Mouse (Mus musculus): Measurements from ENCODE around the gene Tmem56. TPM values are rescaled to one million over a fixed set of nuclear protein-coding genes. Genes with fewer than 3 reads are reported as not detected.

Gene Tmem56
- polyA plus RNA-seq, 1 experiment from 2014 or later, result 1.6 TPM

GRCm38 (mm10) chr3:121263205-121263548, 19.7 kb downstream of the Tmem56 start:
- Histone ChIP-seq H3K27ac (ENCODE audit: low read length) (no peak overlapping the region), H3K9ac (replicated peaks; ENCODE audit: low read length) (peak overlapping the region; percentile 78), H3K9me3 (ENCODE audit: low read length) (no peaks in the 10 kb centered on the region), H3K4me2 (replicated peaks; ENCODE audit: low read depth, low read length) (peak overlapping the region; percentile 100), H3K4me3 (ENCODE audit: low read length) (peak overlapping the region; percentile 69), H3K27me3 (ENCODE audit: insufficient read depth, low read length) (peaks cover 48% of the 10 kb centered on the region), H3K36me3 (ENCODE audit: insufficient read depth, low read length) (no peaks in the 10 kb centered on the region), H3K4me1 (ENCODE audit: insufficient read depth, low read length) (peaks cover 15% of the 10 kb centered on the region)
- 3% methylated on average over 20 of the region's 20 CpGs for WGBS
- ATAC-seq (ENCODE audit: low FRiP score, low TSS enrichment), result peak; percentile 39; the same call in 1 of the 2 replicates

GRCm38 (mm10) chr3:121262521-121263204, 20.2 kb downstream of the Tmem56 start:
- H3K4me2 ChIP-seq (replicated peaks; ENCODE audit: low read depth, low read length), result peak overlapping the region; percentile 100
- peak overlapping the region; percentile 78 for H3K9ac ChIP-seq (replicated peaks; ENCODE audit: low read length)
- peaks cover 48% of the 10 kb centered on the region for H3K27me3 ChIP-seq (ENCODE audit: insufficient read depth, low read length)
- H3K4me3 ChIP-seq (ENCODE audit: low read length), result peak overlapping the region; percentile 69
- 0 out of 2 replicates have a peak overlapping the region, but pooled peaks have one; percentile 10 for H3K27ac ChIP-seq (ENCODE audit: low read length)
- under 1% methylated on average over 67 of the region's 97 CpGs for WGBS
- no peaks in the 10 kb centered on the region for H3K9me3 ChIP-seq (ENCODE audit: low read length)
- ATAC-seq (ENCODE audit: low FRiP score, low TSS enrichment), result peak; percentile 95
- no peaks in the 10 kb centered on the region for H3K36me3 ChIP-seq (ENCODE audit: insufficient read depth, low read length)
- peaks cover 15% of the 10 kb centered on the region for H3K4me1 ChIP-seq (ENCODE audit: insufficient read depth, low read length)

GRCm38 (mm10) chr3:121261939-121262520, 20.9 kb downstream of the Tmem56 start:
- Histone ChIP-seq H3K4me3 (ENCODE audit: low read length) (peak overlapping the region; percentile 69), H3K27me3 (ENCODE audit: insufficient read depth, low read length) (peaks cover 48% of the 10 kb centered on the region)
- no peak; the same call in 1 of the 2 replicates for ATAC-seq (ENCODE audit: low FRiP score, low TSS enrichment)

GRCm38 (mm10) chr3:121261251-121261650, 21.6 kb downstream of the Tmem56 start:
- Histone ChIP-seq H3K36me3 (ENCODE audit: insufficient read depth, low read length) (no peaks in the 10 kb centered on the region), H3K4me2 (replicated peaks; ENCODE audit: low read depth, low read length) (no peak overlapping the region), H3K4me3 (ENCODE audit: low read length) (no peak overlapping the region), H3K27ac (ENCODE audit: low read length) (no peak overlapping the region), H3K9me3 (ENCODE audit: low read length) (no peaks in the 10 kb centered on the region), H3K9ac (replicated peaks; ENCODE audit: low read length) (no peak overlapping the region), H3K27me3 (ENCODE audit: insufficient read depth, low read length) (peaks cover 48% of the 10 kb centered on the region), H3K4me1 (ENCODE audit: insufficient read depth, low read length) (peaks cover 15% of the 10 kb centered on the region)
- WGBS, result 69% methylated on average over 7 of the region's 7 CpGs
- no peak for ATAC-seq (ENCODE audit: low FRiP score, low TSS enrichment)

More at GRCm38 (mm10) chr3:121261939-121262520, 20.9 kb downstream of the Tmem56 start:
- peak overlapping the region; percentile 78 for H3K9ac ChIP-seq (replicated peaks; ENCODE audit: low read length)
- WGBS, result 9% methylated on average over 21 of the region's 21 CpGs
- H3K36me3 ChIP-seq (ENCODE audit: insufficient read depth, low read length), result no peaks in the 10 kb centered on the region
- no peaks in the 10 kb centered on the region for H3K9me3 ChIP-seq (ENCODE audit: low read length)
- peak overlapping the region; percentile 100 for H3K4me2 ChIP-seq (replicated peaks; ENCODE audit: low read depth, low read length)
- H3K27ac ChIP-seq (ENCODE audit: low read length), result no peak overlapping the region
- H3K4me1 ChIP-seq (ENCODE audit: insufficient read depth, low read length), result peaks cover 15% of the 10 kb centered on the region

- no peak overlapping the region for H3K27ac ChIP-seq (ENCODE audit: low read length)
- peaks cover 15% of the 10 kb centered on the region for H3K4me1 ChIP-seq (ENCODE audit: insufficient read depth, low read length)
- peaks cover 48% of the 10 kb centered on the region for H3K27me3 ChIP-seq (ENCODE audit: insufficient read depth, low read length)
- no peaks in the 10 kb centered on the region for H3K9me3 ChIP-seq (ENCODE audit: low read length)
- H3K4me2 ChIP-seq (replicated peaks; ENCODE audit: low read depth, low read length), result no peak overlapping the region
- no peak for ATAC-seq (ENCODE audit: low FRiP score, low TSS enrichment)
- 78% methylated on average over 1 of the region's 1 CpGs for WGBS
- no peaks in the 10 kb centered on the region for H3K36me3 ChIP-seq (ENCODE audit: insufficient read depth, low read length)
- no peak overlapping the region for H3K4me3 ChIP-seq (ENCODE audit: low read length)
- H3K9ac ChIP-seq (replicated peaks; ENCODE audit: low read length), result no peak overlapping the region
These were observed 22.1 kb downstream of the Tmem56 start for GRCm38 (mm10) chr3:121260831-121261230.

- peaks cover 48% of the 10 kb centered on the region for H3K27me3 ChIP-seq (ENCODE audit: insufficient read depth, low read length)
- no peak overlapping the region for H3K4me2 ChIP-seq (replicated peaks; ENCODE audit: low read depth, low read length)
- H3K9ac ChIP-seq (replicated peaks; ENCODE audit: low read length), result no peak overlapping the region
- H3K9me3 ChIP-seq (ENCODE audit: low read length), result no peaks in the 10 kb centered on the region
- 85% methylated on average over 7 of the region's 7 CpGs for WGBS
- no peaks in the 10 kb centered on the region for H3K36me3 ChIP-seq (ENCODE audit: insufficient read depth, low read length)
- no peak overlapping the region for H3K27ac ChIP-seq (ENCODE audit: low read length)
- H3K4me3 ChIP-seq (ENCODE audit: low read length), result no peak overlapping the region
- peaks cover 15% of the 10 kb centered on the region for H3K4me1 ChIP-seq (ENCODE audit: insufficient read depth, low read length)
- no peak for ATAC-seq (ENCODE audit: low FRiP score, low TSS enrichment)
These were observed 22.9 kb downstream of the Tmem56 start for GRCm38 (mm10) chr3:121260041-121260440.

- 0 out of 2 replicates have a peak overlapping the region, but pooled peaks have one; percentile 10 for H3K4me2 ChIP-seq (replicated peaks; ENCODE audit: low read depth, low read length)
- ATAC-seq (ENCODE audit: low FRiP score, low TSS enrichment), result no peak
- H3K9ac ChIP-seq (replicated peaks; ENCODE audit: low read length), result no peak overlapping the region
- H3K27ac ChIP-seq (ENCODE audit: low read length), result no peak overlapping the region
- peaks cover 15% of the 10 kb centered on the region for H3K4me1 ChIP-seq (ENCODE audit: insufficient read depth, low read length)
- H3K27me3 ChIP-seq (ENCODE audit: insufficient read depth, low read length), result peaks cover 38% of the 10 kb centered on the region
- H3K9me3 ChIP-seq (ENCODE audit: low read length), result no peaks in the 10 kb centered on the region
- H3K36me3 ChIP-seq (ENCODE audit: insufficient read depth, low read length), result no peaks in the 10 kb centered on the region
- WGBS, result 52% methylated on average over 20 of the region's 20 CpGs
- H3K4me3 ChIP-seq (ENCODE audit: low read length), result no peak overlapping the region
These were observed 24.1 kb downstream of the Tmem56 start for GRCm38 (mm10) chr3:121258521-121259478.

- WGBS, result 86% methylated on average over 10 of the region's 10 CpGs
These were observed 25.5 kb downstream of the Tmem56 start for GRCm38 (mm10) chr3:121257418-121257817.

GRCm38 (mm10) chr3:121256131-121256530, 26.8 kb downstream of the Tmem56 start:
- ATAC-seq (ENCODE audit: low FRiP score, low TSS enrichment), result no peak
- Histone ChIP-seq H3K4me3 (ENCODE audit: low read length) (no peak overlapping the region), H3K27ac (ENCODE audit: low read length) (no peak overlapping the region), H3K4me1 (ENCODE audit: insufficient read depth, low read length) (peaks cover 8% of the 10 kb centered on the region; the same call in 1 of the 2 replicates), H3K9me3 (ENCODE audit: low read length) (no peaks in the 10 kb centered on the region), H3K4me2 (replicated peaks; ENCODE audit: low read depth, low read length) (no peak overlapping the region), H3K36me3 (ENCODE audit: insufficient read depth, low read length) (no peaks in the 10 kb centered on the region), H3K9ac (replicated peaks; ENCODE audit: low read length) (no peak overlapping the region), H3K27me3 (ENCODE audit: insufficient read depth, low read length) (peaks cover 21% of the 10 kb centered on the region)
- 80% methylated on average over 8 of the region's 8 CpGs for WGBS

More at GRCm38 (mm10) chr3:121257418-121257817, 25.5 kb downstream of the Tmem56 start:
- Histone ChIP-seq H3K4me3 (ENCODE audit: low read length) (no peak overlapping the region), H3K27ac (ENCODE audit: low read length) (no peak overlapping the region), H3K4me1 (ENCODE audit: insufficient read depth, low read length) (peaks cover 15% of the 10 kb centered on the region), H3K9me3 (ENCODE audit: low read length) (no peaks in the 10 kb centered on the region), H3K36me3 (ENCODE audit: insufficient read depth, low read length) (no peaks in the 10 kb centered on the region), H3K9ac (replicated peaks; ENCODE audit: low read length) (no peak overlapping the region), H3K27me3 (ENCODE audit: insufficient read depth, low read length) (peaks cover 31% of the 10 kb centered on the region), H3K4me2 (replicated peaks; ENCODE audit: low read depth, low read length) (no peak overlapping the region)
- ATAC-seq (ENCODE audit: low FRiP score, low TSS enrichment), result no peak
